Mouse (Mus musculus) embryo, embryonic 9.5 days (tissue): ENCODE data around the gene Akr1b7.
A peak's percentile ranks its signal among the peaks of the same experiment; 100 is the strongest.
"Not testable (repeated sequence)": the region's sequence is repeated elsewhere in the genome, so short reads cannot be mapped to it uniquely, and the experiment has no call there.

Source experiments
- DNase-seq: peaks from one replicate; pipeline ENCODE4 v3.0.0-alpha.2; 2017; ENCODE audit errors: extremely low spot score

Gene Akr1b7

DNA sequence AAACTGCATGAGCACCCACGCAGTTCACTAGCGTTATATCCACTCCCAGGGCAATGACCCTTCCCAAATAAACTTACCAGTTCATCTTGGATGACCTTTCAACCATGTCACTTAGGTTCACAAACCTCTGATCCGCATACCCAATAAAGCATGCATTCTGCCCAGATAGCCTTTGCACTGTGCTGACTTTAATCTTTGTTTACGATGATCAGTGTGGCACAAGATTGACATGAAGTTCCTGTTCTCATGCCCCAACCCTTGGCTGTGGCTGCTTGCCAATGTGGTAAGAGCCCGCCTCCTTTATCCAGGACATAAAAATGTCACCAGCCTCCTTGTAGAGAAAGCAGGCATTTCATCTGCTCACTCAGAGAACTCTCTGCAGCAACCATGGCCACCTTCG lies at the start of gene Akr1b7:
Gene Akr1b7 (plus strand): TSS at position 312 of the 400 bp plus-strand sequence.
- no peak for DNase-seq

DNA sequence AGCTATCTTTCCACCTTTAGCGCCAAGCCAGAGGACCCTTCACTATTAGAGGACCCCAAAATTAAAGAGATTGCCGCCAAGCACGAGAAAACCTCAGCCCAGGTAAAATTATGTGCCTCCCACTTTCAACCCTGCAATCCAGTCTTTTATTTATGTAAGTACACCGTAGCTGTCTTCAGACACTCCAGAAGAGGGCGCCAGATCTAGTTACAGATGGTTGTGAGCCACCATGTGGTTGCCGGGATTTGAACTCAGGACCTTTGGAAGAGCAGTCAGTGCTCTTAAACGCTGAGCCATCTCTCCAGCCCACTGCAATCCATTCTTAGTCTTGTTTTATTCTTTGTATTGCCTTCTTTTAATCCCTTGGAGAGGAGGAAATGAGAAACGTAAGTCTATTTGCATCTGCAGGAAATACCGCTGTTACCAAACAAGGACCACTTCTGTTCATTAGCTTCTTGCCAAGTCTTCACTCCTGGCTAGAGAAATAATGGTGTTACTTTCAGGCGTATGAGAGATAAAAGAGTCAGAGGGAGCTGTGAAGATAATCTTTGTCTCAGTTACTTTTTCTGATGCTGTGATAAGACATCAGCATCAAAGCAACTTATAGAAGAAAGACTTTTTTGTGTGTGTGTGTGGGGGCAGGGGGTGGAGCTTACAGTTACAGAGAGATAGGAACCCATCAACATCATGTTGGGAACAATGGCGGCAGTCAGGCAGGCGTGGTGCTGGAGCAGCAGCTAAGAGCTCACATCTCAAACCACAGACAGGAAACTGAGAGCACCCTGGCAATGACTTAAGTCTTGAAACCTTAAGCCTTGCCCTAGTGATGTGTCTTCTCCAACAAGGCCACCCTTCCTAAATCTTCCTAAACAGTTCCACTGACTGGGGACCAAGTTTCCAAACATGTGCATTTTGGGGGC lies 47.7 kb upstream of the Akr1b7 start:
- no peak for DNase-seq

DNA sequence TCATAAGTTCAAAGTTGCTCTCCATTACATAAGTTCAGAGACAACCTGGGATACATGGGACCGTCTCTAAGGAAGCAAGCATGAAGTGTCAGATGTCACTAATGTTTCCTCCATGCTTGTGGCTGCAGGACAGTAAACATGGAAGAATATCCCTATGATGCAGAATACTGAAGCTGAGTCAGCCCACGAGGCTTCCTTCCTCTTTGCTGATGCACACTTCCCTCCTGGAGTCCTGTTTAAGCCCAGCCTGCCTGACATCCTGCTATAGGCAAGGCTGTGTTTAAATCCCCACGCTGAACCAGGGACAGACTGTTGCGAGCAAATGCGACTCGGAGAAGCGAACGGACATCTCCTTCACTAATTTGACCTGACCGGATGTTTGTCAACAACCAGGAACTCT lies 44.1 kb upstream of the Akr1b7 start:
- DNase-seq, result no peak

GRCm38 (mm10) chr6:34370081-34370480 lies 42.1 kb upstream of the Akr1b7 start:
- no peak for DNase-seq

DNA sequence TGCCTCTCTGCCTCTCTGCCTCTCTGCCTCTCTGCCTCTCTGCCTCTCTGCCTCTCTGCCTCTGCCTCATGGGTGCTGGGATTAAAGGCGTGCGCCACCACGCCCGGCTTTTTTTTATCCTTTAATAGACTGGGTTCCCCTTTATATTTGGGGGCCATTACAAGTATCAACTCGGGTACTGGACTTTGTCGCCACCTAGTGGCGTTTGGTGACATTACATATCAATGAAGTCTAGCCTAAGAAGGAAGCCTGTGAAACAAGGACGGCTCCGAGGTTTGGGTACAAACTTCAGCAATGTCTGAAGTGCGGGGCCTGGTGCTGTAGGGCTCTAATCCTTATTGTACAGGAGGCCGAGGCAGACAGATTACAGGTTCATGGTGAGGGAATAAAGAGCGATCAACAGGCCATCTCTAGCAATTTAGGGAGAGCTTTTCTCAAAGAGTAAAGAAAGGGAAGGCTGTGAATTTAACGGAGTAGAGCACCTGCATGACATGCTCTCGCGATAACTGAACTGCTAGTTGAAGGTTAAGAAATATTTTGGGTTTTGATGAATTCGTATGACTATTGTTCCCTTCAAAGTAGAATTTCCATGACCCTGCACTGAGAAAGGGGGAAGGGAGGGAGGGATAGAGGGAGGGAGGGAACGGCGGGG lies 40.3 kb upstream of the Akr1b7 start:
- DNase-seq, result peak; percentile 75

DNA sequence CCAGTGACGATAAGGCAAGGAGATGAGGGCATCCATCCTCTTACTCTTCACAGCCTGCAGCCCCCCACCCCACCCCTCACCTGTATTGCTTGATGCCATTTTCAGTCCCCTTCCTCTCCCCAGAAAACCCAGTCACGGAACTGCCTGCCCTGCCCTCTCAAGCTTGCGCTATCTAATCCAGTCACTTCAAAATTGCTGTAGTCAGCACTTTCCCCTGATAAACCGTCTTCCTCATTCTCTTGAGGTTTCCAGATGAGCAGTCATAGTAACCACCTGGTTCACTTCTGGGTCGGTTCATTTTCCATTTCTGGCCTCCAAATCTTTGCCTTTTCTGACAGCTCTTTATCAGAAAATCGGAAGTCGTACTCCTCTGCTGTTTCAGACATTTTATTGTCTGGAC lies 38.3 kb upstream of the Akr1b7 start:
- DNase-seq, result no peak

DNA sequence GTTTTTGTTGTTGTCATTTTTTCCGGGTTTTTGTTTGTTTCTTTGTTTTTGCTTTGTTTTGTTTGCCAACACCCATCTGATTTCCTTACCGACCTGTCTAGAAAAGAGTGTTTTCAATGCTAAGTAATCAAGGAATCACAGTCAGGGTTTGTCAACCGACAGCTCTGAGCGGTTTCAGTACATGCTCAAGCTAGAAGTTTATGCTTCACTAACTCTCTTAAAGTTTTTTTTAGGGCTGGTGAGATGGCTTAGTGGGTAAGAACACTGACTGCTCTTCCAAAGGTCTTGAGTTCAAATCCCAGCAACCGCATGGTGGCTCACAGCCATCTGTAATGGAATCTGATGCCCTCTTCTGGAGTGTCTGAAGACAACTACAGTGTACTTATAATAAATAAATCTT lies 36.2 kb upstream of the Akr1b7 start:
- not testable (repeated sequence) for DNase-seq

GRCm38 (mm10) chr6:34383401-34383800 lies 28.7 kb upstream of the Akr1b7 start:
- DNase-seq, result no peak

DNA sequence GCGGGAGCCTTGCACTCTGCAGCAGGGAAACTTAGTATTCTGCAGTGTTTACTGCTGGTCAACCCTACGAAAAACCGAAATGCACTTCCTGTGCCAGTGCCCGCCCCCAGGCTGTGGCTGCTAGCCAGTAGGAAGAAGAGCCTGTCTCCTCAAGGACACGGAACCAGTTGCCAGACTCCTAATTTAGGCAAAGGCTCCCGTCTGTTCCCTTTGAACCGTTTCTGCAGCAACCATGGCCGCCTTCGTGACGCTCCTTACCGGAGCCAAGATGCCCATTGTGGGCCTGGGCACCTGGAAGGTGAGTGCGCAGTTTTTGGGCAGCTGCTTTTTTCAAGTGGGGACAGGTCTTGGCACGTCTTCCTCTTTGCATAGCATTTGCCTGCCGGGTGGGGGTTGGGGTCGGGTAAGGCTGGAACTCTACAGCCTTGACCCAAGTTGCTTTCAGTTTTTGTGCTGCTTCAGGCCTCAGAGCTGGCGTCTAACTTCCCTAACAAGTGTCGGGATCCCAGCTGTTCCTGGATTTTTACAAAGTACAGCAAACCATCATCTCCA lies 27.9 kb upstream of the Akr1b7 start, which contains the start of gene Akr1b10:
Gene Akr1b10 (plus strand): TSS at position 109 of the 552 bp plus-strand sequence.
- DNase-seq, result peak; percentile 70

DNA sequence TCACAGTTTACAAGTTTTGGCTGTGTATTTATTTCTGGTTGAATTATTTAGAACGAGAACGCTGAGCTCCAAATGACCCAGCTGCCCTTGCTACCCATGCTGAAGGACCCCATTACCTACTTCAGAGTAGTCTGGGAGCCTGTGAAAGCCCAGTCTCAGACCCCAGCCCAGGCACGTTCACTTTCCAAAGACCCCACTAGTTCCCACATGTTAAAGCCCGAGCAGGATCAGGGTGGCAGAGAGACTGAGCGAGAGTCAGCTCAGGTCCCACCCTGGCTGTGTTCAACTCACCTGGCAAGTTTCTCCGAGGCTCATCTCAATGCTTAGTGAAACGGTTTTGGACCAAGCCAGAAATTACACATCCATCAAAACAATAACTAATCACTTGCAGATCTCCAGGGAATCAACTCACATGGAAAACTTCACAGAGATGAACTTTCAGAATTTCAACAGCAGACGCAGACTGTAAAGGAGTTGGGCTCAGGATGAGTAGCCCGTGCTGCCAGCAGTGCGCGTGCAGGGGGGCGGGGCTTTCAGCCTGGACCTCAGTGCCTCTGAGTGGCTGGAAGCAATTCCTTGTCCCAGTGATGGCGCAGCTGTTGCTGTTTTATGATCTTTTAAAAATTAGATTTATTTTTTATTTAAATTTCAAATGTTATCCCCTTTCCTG lies 27.3 kb upstream of the Akr1b7 start:
- peak; percentile 44 for DNase-seq

- DNase-seq, result no peak
Observed at GRCm38 (mm10) chr6:34388420-34389156, 23.5 kb upstream of the Akr1b7 start.

GRCm38 (mm10) chr6:34395897-34396296 lies 16.2 kb upstream of the Akr1b7 start:
- no peak for DNase-seq

DNA sequence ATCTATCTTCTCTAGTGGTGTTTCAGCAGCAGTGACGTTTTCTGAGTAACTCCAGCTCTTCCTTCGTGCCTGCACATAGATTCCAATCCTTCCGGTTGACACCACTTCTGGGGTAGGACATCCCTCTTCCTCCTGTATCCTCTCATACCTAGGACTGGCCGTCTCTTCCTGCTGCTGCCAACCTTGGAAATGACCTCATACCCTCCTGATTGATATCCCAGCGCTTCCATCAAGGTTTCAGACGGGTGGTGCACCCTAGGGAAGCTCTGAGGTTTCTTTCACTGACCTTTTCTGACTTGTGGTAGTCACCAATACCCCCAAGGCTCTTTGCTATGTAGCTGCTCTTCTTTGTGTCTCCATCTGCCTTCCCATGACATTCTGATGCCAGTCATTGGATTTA lies 13.7 kb upstream of the Akr1b7 start:
- DNase-seq, result no peak

GRCm38 (mm10) chr6:34399606-34400220 lies 12.4 kb upstream of the Akr1b7 start:
- DNase-seq, result no peak

DNA sequence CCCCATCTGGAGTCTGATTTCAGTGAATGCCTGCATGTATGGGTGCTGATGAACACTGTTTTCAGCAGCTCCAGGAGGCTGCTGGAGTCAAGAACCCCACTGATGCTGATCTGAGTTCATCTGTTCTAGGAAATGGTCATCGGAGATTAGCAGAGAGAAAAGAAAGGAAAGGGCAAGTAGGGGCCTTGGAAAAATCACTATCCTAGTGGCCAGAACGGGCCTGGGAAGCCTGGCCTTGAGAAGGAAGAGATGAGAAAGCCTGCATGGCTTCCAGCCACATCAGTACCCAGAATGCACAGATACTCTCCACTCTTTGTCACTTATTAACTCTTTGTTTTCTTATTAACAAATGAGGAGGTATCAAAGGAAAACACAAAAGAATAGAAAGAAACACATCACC lies 11.4 kb upstream of the Akr1b7 start:
- no peak for DNase-seq

DNA sequence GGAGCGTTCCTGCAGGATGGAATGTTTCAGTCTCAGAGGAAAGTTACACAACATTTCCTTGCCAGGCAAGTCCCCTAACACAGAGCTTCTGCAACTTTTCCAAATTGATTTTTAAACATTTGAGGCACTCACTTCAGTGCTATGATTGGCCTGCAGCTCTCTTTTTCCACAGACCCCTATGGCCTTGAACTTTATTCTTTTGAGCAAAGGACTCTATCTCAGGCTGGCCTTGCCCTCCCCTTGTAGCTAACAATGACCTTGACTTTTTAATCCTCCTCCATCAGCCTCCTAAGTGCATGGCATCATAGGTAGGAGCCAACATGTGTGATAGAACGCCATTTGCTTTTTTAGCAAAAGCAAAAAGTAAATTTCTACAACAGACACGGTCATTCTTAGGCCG lies 5.4 kb upstream of the Akr1b7 start:
- no peak for DNase-seq

- DNase-seq, result no peak
Observed at GRCm38 (mm10) chr6:34407403-34407802, 4.7 kb upstream of the Akr1b7 start.

DNA sequence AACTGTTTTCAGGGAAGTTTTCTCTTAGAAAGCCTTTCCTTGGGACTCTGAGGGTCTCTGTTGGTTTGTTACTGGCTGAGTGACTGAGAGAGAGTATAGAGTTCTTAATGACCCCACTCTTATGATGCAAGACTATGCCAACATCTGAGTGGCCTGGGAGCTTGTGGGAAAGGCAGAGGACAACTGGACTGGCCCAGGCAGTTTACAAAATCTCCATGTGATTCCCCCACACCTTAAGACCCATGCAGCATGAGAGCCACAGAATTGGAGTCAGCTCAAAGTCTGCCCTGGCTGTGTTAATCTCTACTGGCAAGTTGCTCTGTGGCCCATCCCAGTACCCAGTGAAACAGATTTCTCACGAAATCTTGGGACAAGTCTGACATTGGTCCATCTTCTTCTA lies 554 bp downstream of the Akr1b7 start:
- DNase-seq, result no peak

DNA sequence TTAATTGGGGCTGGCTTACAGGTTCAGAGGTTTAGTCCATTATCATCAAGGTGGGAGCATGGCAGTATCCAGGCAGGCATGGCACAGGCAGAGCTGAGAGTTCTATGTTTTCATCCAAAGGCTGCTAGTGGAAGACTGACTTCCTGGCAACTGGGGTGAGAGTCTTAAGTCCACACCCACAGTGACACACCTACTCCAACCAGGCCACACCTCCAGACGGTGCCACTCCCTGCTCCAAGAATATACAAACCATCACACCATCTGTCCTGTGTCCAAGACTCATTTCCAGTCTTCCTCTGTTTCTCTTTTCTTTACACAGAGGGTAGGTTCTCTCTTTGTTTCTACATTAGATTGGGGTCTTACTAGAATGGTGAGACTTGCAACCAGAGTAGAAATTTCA lies 1.3 kb downstream of the Akr1b7 start:
- DNase-seq, result not testable (repeated sequence)

DNA sequence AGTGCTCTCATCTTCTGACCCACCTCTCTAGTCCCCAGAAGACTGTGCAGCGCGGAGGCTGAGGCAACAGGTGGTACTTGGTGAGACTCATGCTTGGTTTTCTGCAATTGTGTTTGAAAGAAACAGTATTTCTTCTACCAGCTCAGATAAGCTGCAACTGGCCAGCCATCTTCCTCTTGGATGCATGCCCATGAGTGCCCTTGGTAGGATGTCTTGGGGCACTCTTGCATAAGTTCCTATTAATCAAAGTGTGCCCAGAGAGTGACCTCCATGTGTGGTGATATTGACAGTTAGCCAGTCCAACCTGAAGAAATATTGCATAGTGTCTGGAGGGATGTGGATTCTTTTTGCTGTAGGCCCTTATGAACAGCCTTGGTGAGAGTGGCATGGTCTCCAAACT lies 4.4 kb downstream of the Akr1b7 start:
- DNase-seq, result no peak

DNA sequence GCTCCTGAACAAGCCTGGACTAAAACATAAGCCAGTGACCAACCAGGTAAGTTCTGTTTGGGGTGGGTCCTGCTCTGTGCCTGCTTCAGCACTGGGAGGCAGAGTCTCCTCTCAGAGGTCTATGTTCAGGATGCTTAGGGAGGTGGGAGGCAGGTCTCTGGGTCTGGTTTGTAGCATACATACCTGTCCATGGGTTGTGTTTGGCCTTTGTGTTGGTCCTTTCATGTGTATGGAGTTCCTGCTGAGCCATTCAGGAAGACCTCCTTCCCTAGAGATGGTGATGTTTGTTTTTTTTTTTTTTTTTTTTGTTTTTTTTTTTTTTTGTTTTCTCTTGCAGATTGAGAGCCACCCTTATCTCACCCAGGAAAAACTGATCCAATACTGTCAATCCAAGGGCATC lies 6.9 kb downstream of the Akr1b7 start:
- DNase-seq, result no peak
